Mouse (Mus musculus): ENCODE data around the gene Sh2b3.

- TF ChIP-seq CTCF (IDR thresholded peaks at IDR 0.05; ENCODE audit: extremely low read depth, insufficient read length, insufficient replicate concordance, low read depth, low read length) = no peak
- no peak for TF ChIP-seq POLR2A (IDR thresholded peaks at IDR 0.05; ENCODE audit: low read depth, low read length)
Observed at GRCm38 (mm10) chr5:121767564-121767963, 69.9 kb downstream of the Sh2b3 start.

All from small intestine, adult 2 months (tissue).